Mouse (Mus musculus): ENCODE measurements around the gene Hdac8. TPM values are rescaled to one million over a fixed set of nuclear protein-coding genes. Genes with fewer than 3 reads are reported as not detected.

Hdac8 gene
- total and polyA plus RNA-seq, 3 experiments: 8.8 to 11.8 TPM; not detected in 1

- Histone ChIP-seq H3K9ac (ENCODE audit: control insufficient read depth, low read depth, low read length, poor library complexity, severe bottlenecking) (no peak overlapping the region), H3K36me3 (ENCODE audit: control insufficient read depth in 1 of 2, insufficient read depth in 2 of 2, low read length in 2 of 2) (no peaks in the 10 kb centered on the region), H3K27ac (ENCODE audit: control insufficient read depth, low read depth, low read length) (no peak overlapping the region), H3K79me2 (ENCODE audit: control insufficient read depth, insufficient read depth, low read length, poor library complexity) (no peaks in the 10 kb centered on the region), H3K4me1 (ENCODE audit: control insufficient read depth in 1 of 2, insufficient read depth in 2 of 2, low read length in 2 of 2) (no peaks in the 10 kb centered on the region), H3K4me3 (ENCODE audit: control insufficient read depth in 1 of 2, insufficient read depth in 1 of 2, low read depth in 2 of 2, low read length in 2 of 2) (no peak overlapping the region), H3K9me3 (replicated peaks; ENCODE audit: insufficient read depth, low read length) (no peaks in the 10 kb centered on the region), H3K27me3 (ENCODE audit: control insufficient read depth in 1 of 2, insufficient read depth in 2 of 2, low read length in 2 of 2) (no peaks in the 10 kb centered on the region)
- DNase-seq (ENCODE audit: low read depth, low spot score): no peak
- TF ChIP-seq RCOR1 (IDR thresholded peaks at IDR 0.05; ENCODE audit: low read depth, low read length): no peak
Observed at GRCm38 (mm10) chrX:102244334-102244733, 260.8 kb downstream of the Hdac8 start.

Other genes with a start within 250 kb of the Hdac8 start
- gene Phka1, start 138.9 kb upstream of the Hdac8 start, total RNA-seq (2012; rRNA removed): 2.9 and 3.0 TPM in 2 replicates
- 1 to 10 TPM in 1 of 2 experiments, not detected in 1; 3.8 TPM for gene Phka1, start 138.9 kb upstream of the Hdac8 start, polyA plus RNA-seq (2012; ENCODE audit: insufficient read depth in 1 of 2, insufficient read length in 2 of 2, low read depth in 1 of 2, low replicate concordance in 2 of 2, missing spikeins in 1 of 2)
- gene Gm3880, start 181.6 kb upstream of the Hdac8 start, total RNA-seq (2012; rRNA removed): not detected in 2 replicates
- gene Gm3880, start 181.6 kb upstream of the Hdac8 start, polyA plus RNA-seq (2012; ENCODE audit: insufficient read depth in 1 of 2, insufficient read length in 2 of 2, low read depth in 1 of 2, low replicate concordance in 2 of 2, missing spikeins in 1 of 2): not detected
- gene Gm9112, start 202.3 kb upstream of the Hdac8 start, total RNA-seq (2012; rRNA removed): not detected in 2 replicates
- not detected for gene Gm9112, start 202.3 kb upstream of the Hdac8 start, polyA plus RNA-seq (2012; ENCODE audit: insufficient read depth in 1 of 2, insufficient read length in 2 of 2, low read depth in 1 of 2, low replicate concordance in 2 of 2, missing spikeins in 1 of 2)
- gene Dmrtc1b, start 202.5 kb upstream of the Hdac8 start, total RNA-seq (2012; rRNA removed): not detected in 2 replicates
- gene Dmrtc1b, start 202.5 kb upstream of the Hdac8 start, polyA plus RNA-seq (2012; ENCODE audit: insufficient read depth in 1 of 2, insufficient read length in 2 of 2, low read depth in 1 of 2, low replicate concordance in 2 of 2, missing spikeins in 1 of 2): not detected

Data from MEL (cell line).